Mouse (Mus musculus): ENCODE measurements around the gene Olfr912. TPM values are rescaled to one million over a fixed set of nuclear protein-coding genes. Genes with fewer than 3 reads are reported as not detected.

Olfr912 gene
- polyA plus RNA-seq (2015; fragmentation: Illumina TruSeq; extraction: RNeasy Lipid Tissue Mini Kit (QIAGEN cat#74804); ENCODE audit: insufficient read depth, low replicate concordance): not detected

GRCm38 (mm10) chr9:38579878-38580277, at the start of gene Olfr912:
TSS of gene Olfr912 (plus strand) at chr9:38580178.

DNA sequence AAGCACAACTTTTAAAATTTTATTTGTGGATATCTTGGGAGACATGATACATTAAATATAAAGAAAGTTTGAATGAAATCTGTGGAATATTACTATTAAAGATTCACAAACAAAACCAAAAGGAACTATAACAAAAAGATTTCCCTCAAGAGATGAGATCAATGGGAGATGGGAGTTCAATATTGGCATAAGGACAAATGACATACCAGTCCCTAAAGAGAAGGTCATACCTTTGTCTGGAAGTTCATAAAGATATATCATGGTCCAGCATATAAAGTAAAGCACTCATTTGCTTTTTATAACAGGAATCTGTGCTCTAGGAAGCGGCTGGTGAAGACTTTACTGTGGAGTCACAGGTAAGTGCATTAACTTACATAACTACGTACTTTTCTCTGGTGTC, 42.4 kb upstream of the Olfr912 start, which contains the start of gene Olfr910:
Olfr910 (plus strand) TSS at position 301 of the 400 bp plus-strand sequence.

DNA sequence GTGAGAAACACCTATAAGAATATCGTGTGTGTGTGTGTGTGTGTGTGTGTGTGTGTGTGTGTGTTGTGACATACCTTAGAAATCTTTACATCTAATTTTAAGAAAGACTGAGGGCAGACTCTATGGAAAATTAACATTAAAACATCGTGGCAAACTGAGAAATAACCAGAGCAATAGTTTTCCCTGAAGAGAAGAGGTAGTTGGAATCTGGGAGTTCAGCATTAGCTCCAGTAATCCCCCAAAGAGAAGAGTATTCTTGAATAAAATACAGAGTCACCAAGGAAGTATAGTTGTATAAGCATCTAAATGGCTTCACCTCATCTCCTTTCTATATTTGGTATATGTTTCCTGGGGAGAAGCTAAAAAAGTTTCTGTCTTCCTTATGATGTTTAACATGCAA, 12.5 kb downstream of the Olfr912 start, which contains the start of gene Olfr913:
Olfr913 (plus strand) TSS at position 301 of the 400 bp plus-strand sequence.

GRCm38 (mm10) chr9:38604802-38605201, 24.8 kb downstream of the Olfr912 start, which contains the start of gene Olfr914:
TSS of gene Olfr914 (plus strand) at chr9:38605102.

Other genes with a start within 250 kb of the Olfr912 start
- not detected for gene Olfr898, start 231.8 kb upstream of the Olfr912 start, polyA plus RNA-seq (2015; fragmentation: Illumina TruSeq; extraction: RNeasy Lipid Tissue Mini Kit (QIAGEN cat#74804); ENCODE audit: insufficient read depth, low replicate concordance)
- not detected for gene Olfr250, start 213.3 kb upstream of the Olfr912 start, polyA plus RNA-seq (2015; fragmentation: Illumina TruSeq; extraction: RNeasy Lipid Tissue Mini Kit (QIAGEN cat#74804); ENCODE audit: insufficient read depth, low replicate concordance)
- gene Olfr251, start 203.1 kb upstream of the Olfr912 start, polyA plus RNA-seq (2015; fragmentation: Illumina TruSeq; extraction: RNeasy Lipid Tissue Mini Kit (QIAGEN cat#74804); ENCODE audit: insufficient read depth, low replicate concordance): not detected
- not detected for gene Olfr147, start 178.5 kb upstream of the Olfr912 start, polyA plus RNA-seq (2015; fragmentation: Illumina TruSeq; extraction: RNeasy Lipid Tissue Mini Kit (QIAGEN cat#74804); ENCODE audit: insufficient read depth, low replicate concordance)
- gene Olfr901, start 150.7 kb upstream of the Olfr912 start, polyA plus RNA-seq (2015; fragmentation: Illumina TruSeq; extraction: RNeasy Lipid Tissue Mini Kit (QIAGEN cat#74804); ENCODE audit: insufficient read depth, low replicate concordance): not detected
- gene Olfr902, start 132.5 kb upstream of the Olfr912 start, polyA plus RNA-seq (2015; fragmentation: Illumina TruSeq; extraction: RNeasy Lipid Tissue Mini Kit (QIAGEN cat#74804); ENCODE audit: insufficient read depth, low replicate concordance): not detected
- not detected for gene Olfr904, start 117.0 kb upstream of the Olfr912 start, polyA plus RNA-seq (2015; fragmentation: Illumina TruSeq; extraction: RNeasy Lipid Tissue Mini Kit (QIAGEN cat#74804); ENCODE audit: insufficient read depth, low replicate concordance)
- gene Olfr905, start 109.1 kb upstream of the Olfr912 start, polyA plus RNA-seq (2015; fragmentation: Illumina TruSeq; extraction: RNeasy Lipid Tissue Mini Kit (QIAGEN cat#74804); ENCODE audit: insufficient read depth, low replicate concordance): not detected
- gene Olfr906, start 93.1 kb upstream of the Olfr912 start, polyA plus RNA-seq (2015; fragmentation: Illumina TruSeq; extraction: RNeasy Lipid Tissue Mini Kit (QIAGEN cat#74804); ENCODE audit: insufficient read depth, low replicate concordance): not detected
- not detected for gene Olfr907, start 84.4 kb upstream of the Olfr912 start, polyA plus RNA-seq (2015; fragmentation: Illumina TruSeq; extraction: RNeasy Lipid Tissue Mini Kit (QIAGEN cat#74804); ENCODE audit: insufficient read depth, low replicate concordance)
- not detected for gene Olfr911-ps1, start 58.6 kb upstream of the Olfr912 start, polyA plus RNA-seq (2015; fragmentation: Illumina TruSeq; extraction: RNeasy Lipid Tissue Mini Kit (QIAGEN cat#74804); ENCODE audit: insufficient read depth, low replicate concordance)
- not detected for gene Olfr910, start 42.3 kb upstream of the Olfr912 start, polyA plus RNA-seq (2015; fragmentation: Illumina TruSeq; extraction: RNeasy Lipid Tissue Mini Kit (QIAGEN cat#74804); ENCODE audit: insufficient read depth, low replicate concordance)
- gene Olfr913, start 12.6 kb downstream of the Olfr912 start, polyA plus RNA-seq (2015; fragmentation: Illumina TruSeq; extraction: RNeasy Lipid Tissue Mini Kit (QIAGEN cat#74804); ENCODE audit: insufficient read depth, low replicate concordance): not detected
- not detected for gene Olfr914, start 24.9 kb downstream of the Olfr912 start, polyA plus RNA-seq (2015; fragmentation: Illumina TruSeq; extraction: RNeasy Lipid Tissue Mini Kit (QIAGEN cat#74804); ENCODE audit: insufficient read depth, low replicate concordance)
- gene Olfr916, start 79.7 kb downstream of the Olfr912 start, polyA plus RNA-seq (2015; fragmentation: Illumina TruSeq; extraction: RNeasy Lipid Tissue Mini Kit (QIAGEN cat#74804); ENCODE audit: insufficient read depth, low replicate concordance): not detected
- gene Olfr917, start 85.7 kb downstream of the Olfr912 start, polyA plus RNA-seq (2015; fragmentation: Illumina TruSeq; extraction: RNeasy Lipid Tissue Mini Kit (QIAGEN cat#74804); ENCODE audit: insufficient read depth, low replicate concordance): not detected
- not detected for gene Olfr918, start 94.4 kb downstream of the Olfr912 start, polyA plus RNA-seq (2015; fragmentation: Illumina TruSeq; extraction: RNeasy Lipid Tissue Mini Kit (QIAGEN cat#74804); ENCODE audit: insufficient read depth, low replicate concordance)
- gene Olfr919, start 123.5 kb downstream of the Olfr912 start, polyA plus RNA-seq (2015; fragmentation: Illumina TruSeq; extraction: RNeasy Lipid Tissue Mini Kit (QIAGEN cat#74804); ENCODE audit: insufficient read depth, low replicate concordance): not detected
- 43.1 TPM for gene Vwa5a, start 138.1 kb downstream of the Olfr912 start, polyA plus RNA-seq (2015; fragmentation: Illumina TruSeq; extraction: RNeasy Lipid Tissue Mini Kit (QIAGEN cat#74804); ENCODE audit: insufficient read depth, low replicate concordance)
- 0.32 TPM for gene Olfr920, start 172.1 kb downstream of the Olfr912 start, polyA plus RNA-seq (2015; fragmentation: Illumina TruSeq; extraction: RNeasy Lipid Tissue Mini Kit (QIAGEN cat#74804); ENCODE audit: insufficient read depth, low replicate concordance)
- gene Olfr921, start 192.9 kb downstream of the Olfr912 start, polyA plus RNA-seq (2015; fragmentation: Illumina TruSeq; extraction: RNeasy Lipid Tissue Mini Kit (QIAGEN cat#74804); ENCODE audit: insufficient read depth, low replicate concordance): not detected
- gene Olfr922, start 234.4 kb downstream of the Olfr912 start, polyA plus RNA-seq (2015; fragmentation: Illumina TruSeq; extraction: RNeasy Lipid Tissue Mini Kit (QIAGEN cat#74804); ENCODE audit: insufficient read depth, low replicate concordance): not detected
- gene Olfr923, start 246.4 kb downstream of the Olfr912 start, polyA plus RNA-seq (2015; fragmentation: Illumina TruSeq; extraction: RNeasy Lipid Tissue Mini Kit (QIAGEN cat#74804); ENCODE audit: insufficient read depth, low replicate concordance): not detected

Data from spleen, adult 10 weeks (tissue).